Mouse (Mus musculus) liver, adult 2 months (tissue): ENCODE measurements around the gene Frmd7.

ENCODE experiments used
- CTCF ChIP-seq: fragments of 200-500 bp; IDR thresholded peaks from 2 replicates; pipeline ENCODE4 v1.5.1; 2011; ENCODE audit warnings: low read depth, low read length, control low read depth
- POLR2A ChIP-seq: fragments of 200-500 bp; IDR thresholded peaks from 2 replicates; pipeline ENCODE4 v1.6.1; 2011; ENCODE audit warnings: low read length, control low read depth; ENCODE audit not compliant: insufficient read depth; ENCODE audit errors: extremely low read depth

DNA sequence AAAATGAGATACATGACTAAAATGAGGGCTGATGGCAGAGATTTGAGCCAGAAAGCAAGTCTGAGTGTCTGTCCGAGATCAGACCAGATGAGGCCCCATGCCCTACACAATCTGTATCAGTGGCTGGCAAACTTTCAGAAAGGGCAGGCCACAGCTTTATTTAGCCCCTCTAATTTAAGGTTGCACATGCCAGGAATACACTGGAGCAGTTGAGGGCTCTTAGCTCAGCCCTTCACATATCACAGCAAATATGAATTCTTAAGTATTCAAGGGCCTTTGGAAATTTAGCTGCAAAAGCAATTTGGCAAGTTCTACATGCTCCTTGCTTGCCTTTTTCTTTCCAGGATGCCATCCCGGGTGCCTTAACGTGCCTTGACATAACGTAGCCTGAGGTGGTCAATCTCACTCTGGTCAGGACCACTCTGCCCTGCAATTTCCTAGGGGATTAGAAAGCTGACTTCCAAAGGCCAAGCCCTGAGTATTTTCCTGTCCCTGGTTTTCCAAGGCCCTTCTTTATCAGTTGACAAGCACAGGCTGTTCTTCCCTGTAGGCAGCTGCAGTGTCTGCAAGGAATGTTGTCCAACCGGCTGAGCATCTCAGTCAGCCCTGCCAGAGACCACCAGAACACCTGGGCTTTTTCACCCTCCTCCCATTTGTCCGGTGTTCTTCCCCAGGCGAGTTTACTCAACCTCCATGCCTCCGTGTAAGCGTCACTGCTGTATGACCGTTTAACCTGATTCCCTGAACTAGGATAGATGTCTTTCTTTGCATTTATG lies 25.8 kb upstream of the Frmd7 start:
- TF ChIP-seq CTCF = no peak
- no peak for TF ChIP-seq POLR2A
